Mouse (Mus musculus): ENCODE data around the gene Tjap1. TPM values are rescaled to one million over a fixed set of nuclear protein-coding genes. Genes with fewer than 3 reads are reported as not detected.

Tjap1 gene
- total and polyA plus RNA-seq, 2 experiments from 2014 or later, result 18.6 to 22.0 TPM

- peaks cover 11% of the 10 kb centered on the region for H3K36me3 ChIP-seq (ENCODE audit: insufficient read depth, low read length)
- TF ChIP-seq CTCF (IDR thresholded peaks at IDR 0.05), result no peak
- DNase-seq (ENCODE audit: low spot score) (no peak), ATAC-seq (ENCODE audit: low FRiP score) (no peak)
- H3K9ac ChIP-seq (replicated peaks; ENCODE audit: low read length, poor library complexity, severe bottlenecking), result no peak overlapping the region
- 81% methylated on average over 6 of the region's 6 CpGs for WGBS
- H3K27me3 ChIP-seq (ENCODE audit: insufficient read depth, low read length), result no peaks in the 10 kb centered on the region
- H3K9me3 ChIP-seq (ENCODE audit: low read length), result no peaks in the 10 kb centered on the region
- H3K4me3 ChIP-seq (ENCODE audit: low read depth, low read length), result no peak overlapping the region
- no peaks in the 10 kb centered on the region for H3K4me1 ChIP-seq (ENCODE audit: insufficient read depth, low read length)
- H3K27ac ChIP-seq (ENCODE audit: low read depth, low read length), result no peak overlapping the region
- no peak overlapping the region for H3K4me2 ChIP-seq (ENCODE audit: low read depth, low read length, poor library complexity, severe bottlenecking)
Measured at GRCm38 (mm10) chr17:46320492-46320891, 37.7 kb upstream of the Tjap1 start.

GRCm38 (mm10) chr17:46315813-46316212 is 33.0 kb upstream of the Tjap1 start:
- H3K4me3 ChIP-seq (ENCODE audit: low read depth, low read length), result no peak overlapping the region
- WGBS, result 91% methylated on average over 10 of the region's 10 CpGs
- DNase-seq (ENCODE audit: low spot score) (no peak), ATAC-seq (ENCODE audit: low FRiP score) (no peak)
- no peaks in the 10 kb centered on the region for H3K27me3 ChIP-seq (ENCODE audit: insufficient read depth, low read length)
- H3K36me3 ChIP-seq (ENCODE audit: insufficient read depth, low read length), result peaks cover 5% of the 10 kb centered on the region; the same call in 1 of the 2 replicates
- H3K4me2 ChIP-seq (ENCODE audit: low read depth, low read length, poor library complexity, severe bottlenecking), result no peak overlapping the region
- no peaks in the 10 kb centered on the region for H3K9me3 ChIP-seq (ENCODE audit: low read length)
- no peak overlapping the region for H3K9ac ChIP-seq (replicated peaks; ENCODE audit: low read length, poor library complexity, severe bottlenecking)
- H3K27ac ChIP-seq (ENCODE audit: low read depth, low read length), result no peak overlapping the region
- H3K4me1 ChIP-seq (ENCODE audit: insufficient read depth, low read length), result no peaks in the 10 kb centered on the region
- no peak for TF ChIP-seq CTCF (IDR thresholded peaks at IDR 0.05)

GRCm38 (mm10) chr17:46313135-46313715 is 30.4 kb upstream of the Tjap1 start:
- Histone ChIP-seq H3K27ac (ENCODE audit: low read depth, low read length) (no peak overlapping the region), H3K4me2 (ENCODE audit: low read depth, low read length, poor library complexity, severe bottlenecking) (no peak overlapping the region), H3K4me3 (ENCODE audit: low read depth, low read length) (no peak overlapping the region), H3K27me3 (ENCODE audit: insufficient read depth, low read length) (no peaks in the 10 kb centered on the region), H3K4me1 (ENCODE audit: insufficient read depth, low read length) (no peaks in the 10 kb centered on the region), H3K9ac (replicated peaks; ENCODE audit: low read length, poor library complexity, severe bottlenecking) (no peak overlapping the region), H3K9me3 (ENCODE audit: low read length) (no peaks in the 10 kb centered on the region), H3K36me3 (ENCODE audit: insufficient read depth, low read length) (peaks cover 11% of the 10 kb centered on the region)
- DNase-seq (ENCODE audit: low spot score), result no peak
- WGBS, result 90% methylated on average over 9 of the region's 9 CpGs
- ATAC-seq (ENCODE audit: low FRiP score), result no peak
- no peak for TF ChIP-seq CTCF (IDR thresholded peaks at IDR 0.05)

- H3K27ac ChIP-seq (ENCODE audit: low read depth, low read length), result 0 out of 2 replicates have a peak overlapping the region, but pooled peaks have one; percentile 3
- DNase-seq (ENCODE audit: low spot score) (peak; percentile 19), ATAC-seq (ENCODE audit: low FRiP score) (peak; percentile 63)
- H3K36me3 ChIP-seq (ENCODE audit: insufficient read depth, low read length), result peaks cover 17% of the 10 kb centered on the region
- no peak overlapping the region for H3K4me3 ChIP-seq (ENCODE audit: low read depth, low read length)
- H3K4me2 ChIP-seq (ENCODE audit: low read depth, low read length, poor library complexity, severe bottlenecking), result no peak overlapping the region
- no peak overlapping the region for H3K9ac ChIP-seq (replicated peaks; ENCODE audit: low read length, poor library complexity, severe bottlenecking)
- no peak for TF ChIP-seq CTCF (IDR thresholded peaks at IDR 0.05)
- H3K9me3 ChIP-seq (ENCODE audit: low read length), result no peaks in the 10 kb centered on the region
- no peaks in the 10 kb centered on the region for H3K27me3 ChIP-seq (ENCODE audit: insufficient read depth, low read length)
- H3K4me1 ChIP-seq (ENCODE audit: insufficient read depth, low read length), result no peaks in the 10 kb centered on the region
- 87% methylated on average over 10 of the region's 10 CpGs for WGBS
Measured at GRCm38 (mm10) chr17:46310515-46310914, 27.7 kb upstream of the Tjap1 start.

GRCm38 (mm10) chr17:46309835-46310234 is 27.0 kb upstream of the Tjap1 start:
- no peaks in the 10 kb centered on the region for H3K9me3 ChIP-seq (ENCODE audit: low read length)
- ATAC-seq (ENCODE audit: low FRiP score) (no peak), DNase-seq (ENCODE audit: low spot score) (no peak)
- H3K4me1 ChIP-seq (ENCODE audit: insufficient read depth, low read length), result no peaks in the 10 kb centered on the region
- 0 out of 2 replicates have a peak overlapping the region, but pooled peaks have one; percentile 6 for H3K4me2 ChIP-seq (ENCODE audit: low read depth, low read length, poor library complexity, severe bottlenecking)
- TF ChIP-seq CTCF (IDR thresholded peaks at IDR 0.05), result no peak
- H3K9ac ChIP-seq (replicated peaks; ENCODE audit: low read length, poor library complexity, severe bottlenecking), result no peak overlapping the region
- H3K27me3 ChIP-seq (ENCODE audit: insufficient read depth, low read length), result no peaks in the 10 kb centered on the region
- 0 out of 2 replicates have a peak overlapping the region, but pooled peaks have one; percentile 3 for H3K27ac ChIP-seq (ENCODE audit: low read depth, low read length)
- H3K4me3 ChIP-seq (ENCODE audit: low read depth, low read length), result no peak overlapping the region
- 84% methylated on average over 12 of the region's 12 CpGs for WGBS
- peaks cover 23% of the 10 kb centered on the region for H3K36me3 ChIP-seq (ENCODE audit: insufficient read depth, low read length)

- H3K27ac ChIP-seq (ENCODE audit: low read depth, low read length), result no peak overlapping the region
- TF ChIP-seq CTCF (IDR thresholded peaks at IDR 0.05), result no peak
- no peaks in the 10 kb centered on the region for H3K4me1 ChIP-seq (ENCODE audit: insufficient read depth, low read length)
- H3K9me3 ChIP-seq (ENCODE audit: low read length), result no peaks in the 10 kb centered on the region
- no peak overlapping the region for H3K4me2 ChIP-seq (ENCODE audit: low read depth, low read length, poor library complexity, severe bottlenecking)
- ATAC-seq (ENCODE audit: low FRiP score), result no peak
- H3K27me3 ChIP-seq (ENCODE audit: insufficient read depth, low read length), result no peaks in the 10 kb centered on the region
- H3K36me3 ChIP-seq (ENCODE audit: insufficient read depth, low read length), result peaks cover 42% of the 10 kb centered on the region
- WGBS, result 94% methylated on average over 15 of the region's 15 CpGs
- no peak overlapping the region for H3K9ac ChIP-seq (replicated peaks; ENCODE audit: low read length, poor library complexity, severe bottlenecking)
- no peak overlapping the region for H3K4me3 ChIP-seq (ENCODE audit: low read depth, low read length)
- DNase-seq (ENCODE audit: low spot score), result no peak
Measured at GRCm38 (mm10) chr17:46306956-46307355, 24.1 kb upstream of the Tjap1 start.

Data from midbrain, postnatal 0 days (tissue).